Mouse (Mus musculus): ENCODE data around the gene Masp1. TPM values are rescaled to one million over a fixed set of nuclear protein-coding genes. Genes with fewer than 3 reads are reported as not detected.

Gene Masp1
- polyA plus RNA-seq, 1 experiment from 2014 or later = 2.5 TPM

DNA sequence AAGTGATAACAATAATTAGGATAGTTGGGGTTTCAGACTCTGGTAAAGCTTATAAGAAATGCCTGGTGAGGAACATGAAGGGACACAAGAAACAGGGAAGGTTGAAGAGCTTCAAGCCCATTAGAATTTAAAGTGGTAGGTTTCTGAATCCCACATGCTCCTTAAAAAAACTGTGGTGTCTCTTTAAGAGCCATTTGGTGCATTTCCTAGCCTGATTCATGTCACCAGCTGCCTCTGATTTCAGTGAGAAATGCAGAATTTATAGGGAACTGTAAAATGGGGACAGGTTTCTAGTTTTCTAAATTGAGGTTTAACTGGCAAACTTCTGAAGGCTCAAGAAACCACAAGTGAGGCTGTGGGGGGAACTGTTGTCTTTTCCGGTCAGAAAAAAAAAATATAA is 844 bp downstream of the Masp1 start:
- H3K4me2 ChIP-seq = peak overlapping the region; percentile 59
- WGBS = 6% methylated on average over 1 of the region's 1 CpGs
- ATAC-seq (ENCODE audit: insufficient read depth) (no peak), DNase-seq (no peak)
- no peak overlapping the region for H3K27ac ChIP-seq (ENCODE audit: low read depth)
- peak overlapping the region; percentile 44 for H3K9ac ChIP-seq
- no peak for TF ChIP-seq CTCF (IDR thresholded peaks at IDR 0.05; ENCODE audit: low read depth)
- peak overlapping the region; percentile 26; the same call in 1 of the 2 replicates for H3K4me3 ChIP-seq (ENCODE audit: low read depth, low read length)
- no peaks in the 10 kb centered on the region for H3K9me3 ChIP-seq (ENCODE audit: low read depth, low read length)
- H3K27me3 ChIP-seq (ENCODE audit: insufficient read depth, low read length) = no peaks in the 10 kb centered on the region
- no peaks in the 10 kb centered on the region for H3K36me3 ChIP-seq (ENCODE audit: insufficient read depth)
- peaks cover 43% of the 10 kb centered on the region for H3K4me1 ChIP-seq (ENCODE audit: insufficient read depth)

DNA sequence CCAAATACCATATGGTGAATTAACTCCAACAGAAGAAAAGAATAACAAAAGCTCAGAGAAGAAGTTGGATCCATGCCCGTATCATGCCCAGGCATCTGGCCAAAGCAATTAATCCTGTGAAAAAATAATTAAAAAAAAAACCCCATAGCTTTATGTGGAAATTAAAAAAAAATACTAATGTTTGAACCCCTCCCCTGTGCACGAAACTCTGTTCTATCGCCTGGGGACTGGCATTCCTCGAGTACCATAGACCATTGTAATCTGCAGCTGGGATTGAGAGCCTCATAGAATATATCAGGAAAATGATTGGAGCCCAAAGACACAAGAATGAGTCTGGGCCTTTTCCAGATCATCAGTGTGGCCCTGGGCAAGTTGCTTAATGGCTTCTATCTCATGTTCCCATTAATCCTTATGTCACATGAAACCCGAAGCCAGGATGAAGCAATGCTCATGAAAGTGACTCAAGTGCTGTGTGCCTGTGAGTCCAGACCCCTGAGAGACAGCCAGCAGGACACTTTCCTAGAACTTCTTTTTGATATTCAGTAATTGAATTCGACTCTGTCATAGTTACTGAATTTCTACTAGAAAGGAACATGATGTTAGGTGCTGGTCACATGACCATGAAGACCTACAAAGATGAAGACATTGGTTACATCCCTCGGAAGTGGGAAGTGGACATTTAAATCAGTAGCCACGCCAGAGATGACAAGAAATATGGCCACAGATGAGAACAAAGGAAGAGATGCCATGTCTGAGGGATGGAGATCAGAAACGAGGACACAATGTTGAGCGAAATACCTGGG is 1.8 kb downstream of the Masp1 start:
- TF ChIP-seq CTCF (IDR thresholded peaks at IDR 0.05; ENCODE audit: low read depth) = no peak
- Histone ChIP-seq H3K4me2 (0 out of 2 replicates have a peak overlapping the region, but pooled peaks have one; percentile 14), H3K4me3 (ENCODE audit: low read depth, low read length) (no peak overlapping the region), H3K4me1 (ENCODE audit: insufficient read depth) (peaks cover 43% of the 10 kb centered on the region), H3K9me3 (ENCODE audit: low read depth, low read length) (no peaks in the 10 kb centered on the region), H3K36me3 (ENCODE audit: insufficient read depth) (no peaks in the 10 kb centered on the region), H3K9ac (no peak overlapping the region), H3K27ac (ENCODE audit: low read depth) (no peak overlapping the region; the same call in 1 of the 2 replicates), H3K27me3 (ENCODE audit: insufficient read depth, low read length) (no peaks in the 10 kb centered on the region)
- ATAC-seq (ENCODE audit: insufficient read depth) (peak; percentile 59; the same call in 1 of the 2 replicates), DNase-seq (peak; percentile 72)
- WGBS = 54% methylated on average over 10 of the region's 10 CpGs

GRCm38 (mm10) chr16:23517754-23518566 is 2.7 kb downstream of the Masp1 start:
- no peak for TF ChIP-seq CTCF (IDR thresholded peaks at IDR 0.05; ENCODE audit: low read depth)
- no peaks in the 10 kb centered on the region for H3K27me3 ChIP-seq (ENCODE audit: insufficient read depth, low read length)
- H3K4me1 ChIP-seq (ENCODE audit: insufficient read depth) = peaks cover 43% of the 10 kb centered on the region
- DNase-seq (no peak), ATAC-seq (ENCODE audit: insufficient read depth) (peak; percentile 57; the same call in 1 of the 2 replicates)
- no peak overlapping the region for H3K4me2 ChIP-seq
- peak overlapping the region; percentile 48; the same call in 1 of the 2 replicates for H3K27ac ChIP-seq (ENCODE audit: low read depth)
- no peaks in the 10 kb centered on the region for H3K36me3 ChIP-seq (ENCODE audit: insufficient read depth)
- 37% methylated on average over 20 of the region's 20 CpGs for WGBS
- no peaks in the 10 kb centered on the region for H3K9me3 ChIP-seq (ENCODE audit: low read depth, low read length)
- H3K4me3 ChIP-seq (ENCODE audit: low read depth, low read length) = no peak overlapping the region
- H3K9ac ChIP-seq = no peak overlapping the region

- Histone ChIP-seq H3K27ac (ENCODE audit: low read depth) (no peak overlapping the region), H3K27me3 (ENCODE audit: insufficient read depth, low read length) (no peaks in the 10 kb centered on the region), H3K9ac (no peak overlapping the region), H3K9me3 (ENCODE audit: low read depth, low read length) (no peaks in the 10 kb centered on the region), H3K36me3 (ENCODE audit: insufficient read depth) (no peaks in the 10 kb centered on the region), H3K4me2 (no peak overlapping the region), H3K4me1 (ENCODE audit: insufficient read depth) (peaks cover 43% of the 10 kb centered on the region), H3K4me3 (ENCODE audit: low read depth, low read length) (no peak overlapping the region)
- no peak for TF ChIP-seq CTCF (IDR thresholded peaks at IDR 0.05; ENCODE audit: low read depth)
- ATAC-seq (ENCODE audit: insufficient read depth) (no peak), DNase-seq (no peak)
- 80% methylated on average over 5 of the region's 5 CpGs for WGBS
Measured at GRCm38 (mm10) chr16:23517230-23517629, 3.4 kb downstream of the Masp1 start.

- H3K4me3 ChIP-seq (ENCODE audit: low read depth, low read length) = no peak overlapping the region
- H3K36me3 ChIP-seq (ENCODE audit: insufficient read depth) = no peaks in the 10 kb centered on the region
- no peak overlapping the region for H3K9ac ChIP-seq
- DNase-seq (peak; percentile 51), ATAC-seq (ENCODE audit: insufficient read depth) (no peak)
- peaks cover 43% of the 10 kb centered on the region for H3K4me1 ChIP-seq (ENCODE audit: insufficient read depth)
- TF ChIP-seq CTCF (IDR thresholded peaks at IDR 0.05; ENCODE audit: low read depth) = no peak
- H3K4me2 ChIP-seq = no peak overlapping the region
- no peaks in the 10 kb centered on the region for H3K9me3 ChIP-seq (ENCODE audit: low read depth, low read length)
- no peaks in the 10 kb centered on the region for H3K27me3 ChIP-seq (ENCODE audit: insufficient read depth, low read length)
- H3K27ac ChIP-seq (ENCODE audit: low read depth) = no peak overlapping the region
- WGBS = 39% methylated on average over 2 of the region's 2 CpGs
Measured at GRCm38 (mm10) chr16:23516606-23517005, 4.0 kb downstream of the Masp1 start.

GRCm38 (mm10) chr16:23515766-23516165 is 4.8 kb downstream of the Masp1 start:
- peak; percentile 19; the same call in 1 of the 2 replicates for ATAC-seq (ENCODE audit: insufficient read depth)
- Histone ChIP-seq H3K4me2 (no peak overlapping the region), H3K9me3 (ENCODE audit: low read depth, low read length) (no peaks in the 10 kb centered on the region), H3K27me3 (ENCODE audit: insufficient read depth, low read length) (no peaks in the 10 kb centered on the region), H3K9ac (no peak overlapping the region), H3K27ac (ENCODE audit: low read depth) (no peak overlapping the region), H3K4me1 (ENCODE audit: insufficient read depth) (peaks cover 43% of the 10 kb centered on the region), H3K36me3 (ENCODE audit: insufficient read depth) (no peaks in the 10 kb centered on the region), H3K4me3 (ENCODE audit: low read depth, low read length) (no peak overlapping the region)
- DNase-seq = peak; percentile 82
- 31% methylated on average over 3 of the region's 3 CpGs for WGBS
- TF ChIP-seq CTCF (IDR thresholded peaks at IDR 0.05; ENCODE audit: low read depth) = no peak

DNA sequence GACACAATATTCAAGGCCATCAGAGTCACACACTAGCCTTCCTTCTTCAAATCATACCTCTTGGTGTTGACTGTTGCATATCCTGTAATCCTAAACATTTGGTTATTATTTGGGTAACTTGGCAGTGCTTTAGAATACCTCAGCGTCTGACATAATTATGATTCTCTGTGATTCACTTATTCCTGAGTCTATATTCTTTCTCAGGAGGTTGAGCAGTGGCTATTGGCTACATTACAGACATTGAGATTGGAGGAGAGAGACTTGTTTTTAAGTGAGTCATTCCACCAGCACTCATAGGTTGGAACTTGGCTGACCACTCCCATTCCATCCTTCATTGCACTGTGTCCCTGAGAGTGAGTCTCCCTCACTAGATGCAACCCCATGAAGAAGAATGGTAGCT is 7.2 kb downstream of the Masp1 start:
- 92% methylated on average over 1 of the region's 1 CpGs for WGBS
- no peak for ATAC-seq (ENCODE audit: insufficient read depth)
- peaks cover 25% of the 10 kb centered on the region for H3K4me1 ChIP-seq (ENCODE audit: insufficient read depth)
- no peak overlapping the region for H3K4me3 ChIP-seq (ENCODE audit: low read depth, low read length)
- DNase-seq = no peak
- H3K9me3 ChIP-seq (ENCODE audit: low read depth, low read length) = no peaks in the 10 kb centered on the region
- H3K36me3 ChIP-seq (ENCODE audit: insufficient read depth) = no peaks in the 10 kb centered on the region
- no peak overlapping the region for H3K9ac ChIP-seq
- TF ChIP-seq CTCF (IDR thresholded peaks at IDR 0.05; ENCODE audit: low read depth) = no peak
- H3K27ac ChIP-seq (ENCODE audit: low read depth) = no peak overlapping the region
- H3K4me2 ChIP-seq = no peak overlapping the region
- H3K27me3 ChIP-seq (ENCODE audit: insufficient read depth, low read length) = no peaks in the 10 kb centered on the region

Data from lung, embryonic 14.5 days (tissue).